Mouse (Mus musculus): Measurements from ENCODE around the gene Wfdc5.

Gene Wfdc5

DNA sequence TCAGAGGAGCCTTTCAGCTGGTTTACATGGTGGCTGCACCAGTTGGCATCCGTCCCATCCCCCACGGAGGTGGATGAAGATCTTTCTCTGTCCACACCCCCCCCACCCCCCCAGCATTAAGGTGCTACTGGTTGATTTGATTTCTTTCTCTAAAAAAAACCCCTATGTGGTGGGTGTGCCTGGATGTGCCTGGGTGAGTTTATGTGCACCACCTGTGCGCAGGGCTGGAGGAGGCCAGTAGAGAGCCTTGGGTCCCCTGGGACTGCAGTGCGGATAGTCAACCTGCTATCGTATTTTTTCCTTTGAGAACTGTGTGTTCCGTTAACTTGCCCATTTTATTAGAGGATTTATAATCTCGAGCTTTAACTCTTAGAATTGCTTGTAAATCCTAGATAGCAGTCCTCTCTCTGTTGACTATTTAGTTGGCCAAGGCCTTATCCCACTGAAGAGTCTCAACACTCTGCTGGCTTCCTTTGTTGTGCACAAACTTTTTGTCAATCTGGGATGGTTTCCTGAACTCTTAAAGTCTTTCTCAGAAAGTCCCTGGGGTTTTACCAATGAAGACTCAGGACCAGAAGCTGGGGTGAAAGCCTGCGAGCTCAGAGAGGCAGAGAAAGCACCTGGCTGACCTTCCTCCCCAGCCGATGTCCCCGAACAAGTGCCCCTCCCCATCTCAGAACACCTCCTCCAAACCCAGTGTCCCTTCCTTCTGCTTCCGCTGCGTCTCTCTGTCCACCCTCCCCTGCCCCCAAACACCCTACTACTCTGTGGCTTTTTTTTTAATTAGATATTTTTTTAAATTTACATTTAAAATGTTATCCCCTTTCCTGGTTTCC, 53.7 kb downstream of the Wfdc5 start:
- no peak for DNase-seq (ENCODE audit: extremely low spot score, low spot score)

DNA sequence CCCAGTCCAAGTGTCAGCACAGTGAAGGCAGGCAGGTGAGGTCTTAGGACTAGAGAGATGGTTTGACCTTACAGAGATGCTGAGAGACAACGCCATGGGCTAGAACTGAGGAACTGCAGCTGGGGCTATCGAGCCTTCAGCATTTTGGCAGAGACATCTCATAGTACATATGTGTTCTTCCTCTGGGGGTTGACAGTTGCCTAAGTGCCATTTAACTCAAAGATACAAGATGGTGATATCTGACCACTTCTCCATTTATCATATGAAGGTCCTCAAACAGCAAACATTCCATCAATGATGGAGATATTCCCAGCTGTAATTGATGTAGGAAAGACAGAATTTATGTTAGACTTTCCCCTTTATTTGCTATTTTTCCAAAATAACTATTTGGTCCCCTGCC, 55.2 kb downstream of the Wfdc5 start:
- no peak for DNase-seq (ENCODE audit: extremely low spot score, low spot score)

DNA sequence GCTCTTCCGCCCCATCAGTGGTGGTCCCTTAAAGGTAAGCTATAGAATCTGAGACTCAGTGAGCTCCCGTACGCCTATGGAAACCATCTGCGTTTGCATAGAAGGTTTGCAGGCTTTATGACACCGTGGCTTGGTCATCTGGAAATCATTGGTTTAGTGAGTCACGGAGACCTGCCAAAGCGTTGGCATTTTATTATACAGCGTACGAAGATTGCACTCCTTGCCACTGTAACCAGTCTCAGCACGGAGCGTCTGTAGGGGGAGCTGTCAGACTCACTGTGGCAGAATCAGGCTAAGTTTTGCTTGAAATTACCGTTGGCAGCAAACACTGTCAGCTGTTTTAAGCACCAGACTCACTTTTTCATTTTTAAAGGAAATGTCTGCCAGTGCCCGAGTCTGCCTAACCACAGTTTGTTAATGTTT, 56.0 kb downstream of the Wfdc5 start:
- no peak for DNase-seq (ENCODE audit: extremely low spot score, low spot score)
